Mouse (Mus musculus): Measurements from ENCODE around the gene Ugt1a6a.

GRCm38 (mm10) chr1:88218591-88218990 is 84.0 kb downstream of the Ugt1a6a start:
- no peak for TF ChIP-seq POLR2A (IDR thresholded peaks at IDR 0.05; ENCODE audit: extremely low read depth, insufficient read depth, low read length)
- no peak for TF ChIP-seq CTCF (IDR thresholded peaks at IDR 0.05; ENCODE audit: low read depth, low read length)
